Mouse (Mus musculus) adrenal gland, adult 10 weeks (tissue): ENCODE measurements around the gene Gm4353. TPM values are rescaled to one million over a fixed set of nuclear protein-coding genes. Genes with fewer than 3 reads are reported as not detected.

ENCODE experiments used
- polyA plus RNA-seq: library from polyadenylated mRNA; stranded (reverse); fragments of 350-450 nt; fragmentation: Illumina TruSeq; extraction: RNeasy Lipid Tissue Mini Kit (QIAGEN cat#74804); gene quantifications from one replicate; pipeline ENCODE4 v1.2.3, GENCODE M21; 2014; ENCODE audit warnings: low read depth, low replicate concordance

Gene Gm4353
- polyA plus RNA-seq, result 1.7 TPM

DNA sequence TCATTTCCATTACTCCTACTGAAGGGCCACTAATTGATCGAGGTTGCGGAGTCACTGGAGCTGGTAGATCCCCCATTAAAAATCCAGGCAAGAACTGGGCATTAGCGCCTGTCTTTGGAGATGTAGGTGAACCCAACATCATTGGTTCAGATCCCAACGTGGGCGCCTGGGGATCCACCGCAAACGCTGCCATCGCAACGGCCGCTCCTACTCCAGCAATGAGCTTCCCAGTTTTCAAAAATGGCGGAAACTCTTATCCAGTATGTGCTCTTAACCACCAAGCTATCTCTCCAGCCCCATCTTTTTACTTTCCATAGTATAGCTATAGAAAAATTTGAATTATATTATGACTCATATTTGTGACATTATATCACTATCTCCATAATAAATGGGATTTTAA is at the start of gene Gm4353:
Gene Gm4353 (minus strand): TSS at position 270 of the 400 bp plus-strand sequence.

DNA sequence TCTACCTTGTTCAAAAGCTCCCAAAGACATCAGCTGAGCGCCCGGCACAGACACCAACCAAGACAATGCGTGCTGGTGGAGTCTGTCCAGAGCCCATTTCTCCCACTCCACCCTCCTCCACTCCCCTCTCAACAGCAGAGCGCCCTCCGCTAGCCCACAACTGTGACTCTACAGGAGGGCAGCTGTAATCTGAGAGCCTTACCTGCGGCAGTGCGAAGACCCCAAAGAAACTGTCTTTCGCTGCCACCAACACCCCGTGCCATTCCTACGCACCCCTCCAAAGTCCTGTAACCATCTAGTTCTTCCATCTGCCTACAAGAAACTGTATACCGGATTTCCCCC is 45.3 kb downstream of the Gm4353 start, which contains the start of gene 1110004F10Rik:
Gene 1110004F10Rik (plus strand): TSS at position 202 of the 342 bp plus-strand sequence.

DNA sequence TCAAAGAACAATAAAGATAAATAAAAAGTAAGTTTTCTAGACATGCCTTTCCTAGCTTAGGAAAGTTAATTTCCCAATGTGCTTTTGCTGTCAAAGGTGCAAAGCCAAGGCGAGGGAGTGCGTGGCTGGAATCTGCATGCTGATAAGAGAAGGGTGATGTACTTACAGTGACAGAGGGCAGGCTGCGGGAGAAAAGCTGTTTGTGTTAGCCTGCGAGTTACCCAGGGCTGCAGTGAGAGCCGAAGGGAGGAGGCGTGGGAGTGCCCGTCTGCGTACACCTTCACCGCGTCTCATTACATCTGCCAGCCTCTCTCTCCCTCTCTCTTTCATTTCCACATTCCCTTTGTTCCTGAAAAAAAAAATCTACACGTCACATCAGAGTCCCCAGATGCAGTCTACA is 45.9 kb downstream of the Gm4353 start, which contains the start of gene Sox6:
Gene Sox6 (minus strand): TSS at position 286 of the 400 bp plus-strand sequence.

Other genes with a start within 250 kb of the Gm4353 start
- gene Sox6, start 45.8 kb downstream of the Gm4353 start, polyA plus RNA-seq, result 4.7 TPM
- gene 1110004F10Rik, start 45.2 kb downstream of the Gm4353 start, polyA plus RNA-seq, result 306 TPM
- gene Plekha7, start 223.7 kb upstream of the Gm4353 start, polyA plus RNA-seq, result 7.2 TPM
- gene Rps13, start 249.6 kb upstream of the Gm4353 start, polyA plus RNA-seq, result 498 TPM